Mouse (Mus musculus) cerebellum, postnatal 10 days (tissue): ENCODE data around the gene Prep.
"Not testable (repeated sequence)": the region's sequence is repeated elsewhere in the genome, so short reads cannot be mapped to it uniquely, and the experiment has no call there.

ENCODE experiments used
- DNase-seq, 2 experiments: peaks; one replicate each; pipeline ENCODE4 v3.0.0; 2021; ENCODE audit warnings: mixed read lengths in 2 of 2

Prep gene

DNA sequence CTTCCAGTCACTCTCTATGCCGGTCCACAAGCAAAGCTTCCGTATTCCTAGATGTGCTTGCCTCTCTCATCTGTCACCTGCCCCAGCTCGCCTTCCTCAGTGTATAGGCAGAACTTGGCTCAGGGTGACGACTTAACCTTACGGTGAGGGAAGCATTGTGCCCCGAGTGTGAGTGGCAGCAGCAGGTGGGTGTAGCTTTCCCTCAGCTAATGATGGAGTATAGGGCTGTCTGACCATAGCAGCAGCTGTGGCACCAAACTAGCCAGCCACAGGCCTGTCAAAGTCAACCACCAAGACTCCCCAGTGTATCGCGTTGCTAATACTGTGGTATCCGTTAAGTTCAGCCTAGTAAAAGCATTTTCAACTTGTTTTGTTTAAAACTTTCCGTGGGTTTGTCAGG lies 9.6 kb downstream of the Prep start:
- DNase-seq, result no peak

DNA sequence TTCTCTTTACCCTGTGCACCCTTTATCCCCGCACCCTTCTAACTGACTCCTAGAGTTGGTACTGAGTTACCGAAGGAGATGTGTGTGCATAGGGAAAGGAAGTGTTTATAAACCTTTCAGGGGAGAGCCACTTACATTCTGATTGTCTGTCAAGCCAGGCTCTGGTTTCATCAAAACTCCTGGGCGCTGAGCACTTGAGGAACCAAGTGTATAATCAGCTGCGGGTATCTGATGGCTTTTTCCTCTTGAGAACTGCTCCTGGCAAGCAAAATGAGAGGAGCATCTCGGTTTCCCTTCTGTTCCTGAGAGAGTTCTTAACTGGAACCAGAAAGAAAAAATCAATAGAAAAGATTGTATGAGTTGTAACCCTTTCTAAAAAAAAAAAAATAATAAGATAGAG lies 10.3 kb downstream of the Prep start:
- no peak for DNase-seq

DNA sequence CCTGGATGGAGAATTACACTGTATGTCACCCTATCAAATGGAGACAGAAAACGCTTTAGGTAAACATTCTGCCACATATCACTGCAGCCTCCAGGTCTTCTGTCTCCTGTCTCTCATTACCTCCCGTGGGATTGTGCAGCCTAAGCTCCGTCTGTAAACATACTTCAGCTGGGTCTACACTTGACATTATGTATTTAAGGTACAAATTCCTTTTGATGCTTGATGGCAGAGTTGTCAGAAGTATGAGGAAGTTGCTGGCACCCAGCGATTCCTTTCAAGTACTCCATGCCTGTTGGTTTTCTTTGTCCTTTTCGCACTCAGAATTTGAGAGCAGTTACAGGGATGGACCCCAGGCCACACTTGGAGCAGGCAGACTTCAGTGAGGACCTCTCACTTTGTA lies 12.8 kb downstream of the Prep start:
- DNase-seq, result no peak

DNA sequence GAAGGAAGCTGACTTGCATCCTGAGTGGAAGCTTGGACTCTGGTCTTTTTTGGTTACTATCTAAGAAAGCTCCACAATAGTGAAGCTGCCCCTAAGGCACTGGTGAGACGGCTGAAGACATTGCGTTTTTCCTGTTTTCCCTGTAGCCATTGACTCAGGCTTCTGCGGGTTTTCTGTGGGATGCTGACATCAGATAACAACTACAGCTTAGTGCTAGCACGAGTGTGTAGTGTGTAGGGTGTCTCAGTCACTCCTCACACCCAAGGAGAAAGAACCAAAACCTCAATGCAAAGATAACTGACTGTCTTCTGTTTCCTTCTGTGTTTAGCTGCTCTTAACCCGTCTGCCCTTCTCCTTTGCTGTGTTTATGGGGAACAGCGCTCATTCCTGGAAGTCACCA lies 13.5 kb downstream of the Prep start:
- DNase-seq, result no peak

DNA sequence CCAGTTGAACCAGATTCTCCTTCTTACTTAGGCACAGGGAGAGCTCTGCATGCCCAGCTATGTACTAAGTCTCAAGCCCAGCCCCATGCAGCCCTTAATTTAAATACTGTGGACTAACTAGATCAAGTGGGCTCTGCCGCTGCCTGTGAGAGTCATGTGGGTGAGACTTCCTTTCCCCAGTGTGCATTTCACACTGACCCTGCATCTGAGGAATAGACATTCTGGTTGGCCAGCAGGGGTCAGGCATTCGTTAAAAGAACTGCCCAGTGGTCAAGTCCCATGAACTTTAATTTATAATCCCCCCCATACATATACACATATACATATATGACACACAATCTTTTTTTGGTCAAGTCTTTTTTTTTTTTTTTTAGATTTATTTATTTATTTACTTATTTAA lies 15.7 kb downstream of the Prep start:
- DNase-seq, result peak in 1 of 2 experiments; percentile 25

DNA sequence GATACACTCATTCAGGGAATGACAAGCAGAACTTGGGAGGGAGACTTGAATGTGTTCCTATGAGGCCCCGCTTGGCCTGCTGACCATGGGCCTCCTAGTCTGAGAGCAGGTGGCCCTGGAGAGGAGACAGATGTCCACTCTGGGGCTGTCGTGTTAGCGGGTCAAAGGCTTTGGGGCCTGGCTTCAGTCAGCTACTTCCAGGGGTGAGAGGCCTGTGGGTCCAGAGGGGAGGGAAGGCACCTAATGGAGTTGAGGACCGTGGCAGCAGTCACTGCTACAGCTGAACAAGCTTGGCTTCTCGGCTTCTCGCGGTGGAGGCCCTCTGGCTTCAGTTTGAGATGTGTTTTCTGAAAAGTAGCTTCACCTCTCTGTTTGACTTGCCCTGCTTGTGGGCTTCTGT lies 17.0 kb downstream of the Prep start:
- not testable (repeated sequence) for DNase-seq

DNA sequence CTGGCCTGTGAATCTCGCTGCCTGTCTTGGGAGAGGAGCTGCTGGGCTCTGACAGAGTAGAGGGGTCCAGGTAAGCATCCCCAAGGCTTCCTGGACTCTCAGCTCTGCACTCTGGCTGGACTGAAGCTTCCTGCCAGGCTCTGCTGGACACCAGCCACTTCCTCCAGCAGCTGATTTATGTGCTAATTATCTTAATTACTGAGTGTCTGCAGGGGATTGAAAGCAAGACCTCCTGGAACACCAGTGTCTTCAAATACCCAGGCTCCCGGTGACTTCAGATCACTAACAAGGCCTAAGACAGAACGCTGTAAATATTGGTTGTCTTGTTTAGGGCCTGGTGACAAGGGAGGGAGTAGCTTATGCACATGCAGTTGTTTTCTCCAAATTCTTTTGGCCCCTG lies 17.5 kb downstream of the Prep start:
- peak in 1 of 2 experiments; percentile 18 for DNase-seq

DNA sequence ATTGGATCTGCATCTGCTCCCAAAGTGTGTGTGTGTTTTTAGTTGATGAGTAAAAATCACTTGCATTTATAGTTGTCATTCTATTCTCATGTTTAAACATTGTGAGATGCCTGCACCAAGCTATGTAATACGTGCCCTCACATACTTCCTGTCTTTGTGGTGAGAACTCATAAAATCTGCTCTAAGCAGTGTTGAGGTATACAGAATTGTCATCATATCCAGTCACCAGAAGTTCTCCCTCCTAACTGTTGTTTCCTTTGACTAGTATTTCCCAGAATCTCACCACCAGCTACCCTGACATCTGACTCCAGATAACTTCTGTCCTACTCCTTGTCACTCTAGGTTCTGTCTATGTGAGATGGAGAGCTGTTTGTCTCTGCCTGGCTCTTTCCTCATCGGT lies 18.3 kb downstream of the Prep start:
- DNase-seq, result no peak

DNA sequence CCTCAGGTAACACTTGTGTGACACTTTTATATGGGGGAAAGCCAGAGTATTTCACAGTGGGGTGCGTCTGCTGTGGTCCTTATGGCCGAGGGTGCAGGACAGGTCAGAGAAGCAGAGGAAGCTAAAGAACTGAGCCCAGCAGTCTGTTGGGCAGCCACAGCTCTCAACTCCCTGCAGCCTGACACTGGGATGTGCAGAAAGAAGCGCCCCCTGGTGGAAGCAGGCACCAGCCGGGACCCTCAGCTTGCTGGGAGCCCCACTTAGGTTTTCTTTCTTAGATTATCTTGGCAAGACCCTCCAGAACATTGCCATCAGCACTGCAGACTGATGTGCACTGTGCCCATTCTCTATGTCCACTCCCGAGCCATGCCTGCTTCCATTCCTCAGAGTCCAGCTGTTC lies 19.6 kb downstream of the Prep start:
- DNase-seq, result peak; percentile 62 to 67

DNA sequence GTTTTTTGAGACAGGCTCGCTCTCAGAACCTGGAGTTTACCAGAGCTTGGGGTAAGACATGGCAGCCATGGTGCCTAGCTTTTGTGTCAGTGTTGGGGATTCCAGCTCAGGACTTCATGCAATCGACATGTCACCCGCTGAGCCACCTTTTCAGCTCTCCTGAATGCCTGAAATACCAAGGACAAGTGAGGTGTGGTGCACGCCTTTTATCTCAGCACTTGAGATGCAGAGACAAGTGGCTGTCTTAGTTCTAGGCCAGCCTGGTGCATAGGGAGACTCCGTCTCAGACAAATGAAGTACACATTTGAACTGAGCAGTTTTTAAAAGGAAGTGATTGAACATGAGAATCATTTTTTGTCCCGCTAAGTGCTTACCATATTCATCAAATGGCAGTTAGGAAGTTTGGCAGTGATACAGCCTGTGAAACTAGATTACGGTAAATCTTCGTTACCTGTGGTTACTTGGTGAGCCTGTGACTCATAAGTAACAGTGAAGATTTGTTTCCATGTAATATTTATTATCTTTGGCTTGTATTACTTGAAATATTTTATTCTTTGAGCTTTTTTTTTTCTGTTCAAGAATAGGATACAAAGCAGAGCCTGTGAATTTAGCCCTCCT lies 24.6 kb downstream of the Prep start:
- DNase-seq, result no peak

DNA sequence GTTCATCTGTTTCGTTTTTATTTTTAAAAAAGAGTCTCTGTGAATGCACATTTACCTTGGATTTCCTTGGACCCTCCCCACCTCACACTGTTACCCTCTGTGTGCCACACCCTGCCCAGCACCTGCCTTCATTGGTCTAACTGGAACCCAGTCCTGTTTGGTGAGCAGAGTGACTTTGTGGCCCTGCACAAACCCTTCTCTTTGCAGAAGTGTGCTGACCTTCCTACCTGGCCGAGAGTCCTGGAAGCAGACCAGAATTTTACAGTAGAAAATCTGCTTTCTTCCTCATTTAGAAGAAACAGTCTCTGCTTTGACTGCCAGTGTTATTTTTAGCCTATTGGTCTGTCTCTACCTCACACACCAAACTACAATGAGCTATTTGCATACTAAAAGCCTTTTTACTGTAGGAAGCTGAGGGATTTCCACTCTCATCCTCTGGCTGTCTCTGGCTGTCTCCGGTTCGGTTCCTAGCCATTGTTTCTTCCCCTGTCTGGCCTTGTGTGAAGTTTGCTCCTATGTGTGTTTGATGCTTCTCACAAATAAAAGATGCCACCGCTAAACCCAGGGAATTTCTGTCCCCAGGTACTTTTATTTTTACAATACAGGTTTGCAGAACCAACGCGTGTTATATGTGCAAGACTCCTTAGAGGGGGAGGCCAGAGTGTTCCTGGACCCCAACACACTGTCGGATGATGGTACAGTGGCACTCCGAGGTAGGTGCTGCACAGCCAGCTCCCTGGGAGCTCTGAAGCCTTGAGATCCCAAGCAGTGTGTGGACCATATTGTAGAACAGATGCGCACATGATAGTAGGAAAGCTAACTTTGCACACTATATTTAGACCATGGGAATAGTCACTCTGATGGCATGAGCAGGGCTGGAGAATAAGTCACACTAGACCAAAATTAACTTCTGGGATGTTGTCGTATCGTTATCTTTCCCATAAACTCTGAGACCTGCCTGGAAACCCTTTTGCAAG lies 25.4 kb downstream of the Prep start:
- DNase-seq, result no peak

DNA sequence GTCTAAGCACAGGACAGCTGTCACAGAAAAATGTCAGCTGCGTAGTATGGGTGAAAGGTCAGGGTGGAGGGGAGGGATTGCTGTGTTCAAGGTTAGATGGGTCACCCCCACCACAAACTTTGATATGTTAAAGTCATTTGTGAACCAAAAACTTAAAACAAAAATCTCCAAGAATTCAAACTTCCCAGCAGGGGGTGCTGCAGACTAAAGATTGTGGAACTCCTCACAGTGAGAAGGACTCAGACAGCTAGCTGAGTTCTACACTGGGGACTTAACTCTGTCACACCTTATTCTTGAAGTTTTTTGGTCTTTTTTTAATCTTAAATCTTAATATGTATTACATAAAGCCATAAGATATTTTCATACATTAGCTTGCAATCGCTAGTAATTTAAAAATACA lies 31.7 kb downstream of the Prep start:
- peak; percentile 48 to 51 for DNase-seq

DNA sequence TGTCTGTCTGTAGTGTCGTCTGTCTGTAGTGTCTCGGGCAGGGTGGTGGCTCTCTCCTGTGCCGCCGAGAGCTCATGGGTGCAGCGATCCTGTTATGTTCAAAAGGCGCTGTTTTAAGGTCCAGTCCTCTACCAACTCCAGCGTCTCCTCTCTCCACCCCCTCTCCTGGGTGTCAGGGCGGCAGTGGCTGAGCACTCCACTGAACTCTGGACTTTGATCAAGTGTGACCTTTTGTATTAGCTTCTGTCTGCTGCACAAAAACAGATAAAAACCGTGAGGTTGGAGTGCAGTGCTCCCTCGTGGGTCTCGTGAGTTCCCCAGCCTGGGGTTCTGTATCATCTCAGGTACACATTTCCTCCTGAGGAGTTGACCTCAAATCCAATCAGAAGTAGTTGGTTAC lies 33.5 kb downstream of the Prep start:
- no peak for DNase-seq

DNA sequence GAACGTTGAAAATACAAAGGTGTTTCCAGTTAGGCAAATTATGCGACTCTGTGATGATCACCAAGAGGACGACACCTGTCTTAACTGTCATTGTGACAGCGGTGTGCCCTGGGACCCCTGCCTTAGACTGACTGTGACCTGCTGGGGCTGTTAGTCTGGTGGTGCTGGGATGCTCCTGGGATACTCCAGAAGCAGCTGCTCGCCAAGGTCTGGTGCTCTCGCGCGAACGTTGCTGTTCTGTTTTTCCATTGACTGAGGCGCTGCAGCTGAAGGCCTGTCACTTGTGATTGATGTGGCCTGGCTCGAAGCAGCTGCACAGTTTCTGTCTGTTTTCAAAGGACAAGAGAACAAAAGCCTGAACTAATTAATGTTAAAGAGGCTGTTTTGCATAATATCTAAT lies 36.2 kb downstream of the Prep start:
- peak in 1 of 2 experiments; percentile 12 for DNase-seq

DNA sequence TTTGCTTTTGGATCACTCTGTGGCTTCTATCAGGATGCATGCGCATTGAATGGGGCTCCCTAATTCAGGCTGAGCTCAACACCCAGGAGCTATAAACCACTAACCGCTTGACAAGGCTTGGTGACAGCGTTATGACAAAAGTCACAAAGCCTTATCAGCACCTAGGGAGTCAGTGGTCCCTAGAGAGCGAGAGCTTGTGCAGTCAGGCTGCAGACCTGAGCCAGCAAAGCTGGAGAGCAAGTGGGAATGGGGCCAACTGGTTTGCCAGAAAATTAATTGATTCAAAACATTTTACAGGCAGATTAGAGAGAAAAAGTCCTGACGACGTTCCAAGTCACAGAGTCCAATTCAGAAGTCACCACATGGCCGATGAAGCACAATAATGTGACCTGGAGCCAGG lies 37.1 kb downstream of the Prep start:
- peak; percentile 89 to 90 for DNase-seq

DNA sequence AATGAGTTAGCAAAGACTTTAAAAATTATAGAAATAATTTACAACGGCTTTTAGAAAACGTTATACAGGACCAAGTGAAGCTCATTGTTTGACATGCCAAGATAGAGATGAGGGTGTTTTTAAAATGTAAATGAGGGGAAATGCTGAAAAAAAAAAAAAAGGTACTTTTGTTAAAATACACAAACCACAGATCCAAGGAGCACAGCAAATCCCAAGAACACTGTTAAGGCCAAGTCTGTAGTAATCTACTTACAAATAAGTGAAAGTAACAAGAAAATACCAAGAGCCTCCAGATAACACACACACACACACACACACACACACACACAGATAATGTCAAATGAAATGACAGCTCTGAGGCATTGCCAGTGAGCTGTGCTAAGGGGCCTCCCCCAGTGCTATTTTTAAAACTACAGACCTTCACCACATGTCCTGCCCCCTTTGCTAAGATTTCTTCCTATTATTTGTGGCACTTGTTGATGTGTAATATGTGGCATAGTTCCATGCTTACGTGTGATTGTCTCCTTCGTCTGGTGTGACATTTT lies 37.6 kb downstream of the Prep start:
- peak; percentile 21 to 25 for DNase-seq

DNA sequence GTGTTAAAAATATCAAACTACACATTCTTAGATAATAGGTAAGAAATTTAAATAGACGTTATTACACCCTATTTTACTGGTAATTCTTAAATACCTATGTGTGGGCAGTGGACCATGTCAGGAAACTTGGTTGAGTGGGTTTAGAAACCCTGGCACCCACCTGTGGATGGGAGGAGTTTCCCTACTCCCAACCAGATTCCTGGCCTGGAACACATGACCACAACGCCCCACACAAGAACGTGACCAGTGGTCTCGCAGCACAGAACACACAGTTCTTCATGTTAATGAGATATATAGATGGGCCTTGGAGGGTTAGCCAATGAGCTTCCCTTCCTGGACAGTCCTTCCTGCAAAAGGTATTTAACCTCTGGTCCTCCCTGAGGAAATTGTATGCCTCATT lies 39.5 kb downstream of the Prep start:
- DNase-seq, result no peak

DNA sequence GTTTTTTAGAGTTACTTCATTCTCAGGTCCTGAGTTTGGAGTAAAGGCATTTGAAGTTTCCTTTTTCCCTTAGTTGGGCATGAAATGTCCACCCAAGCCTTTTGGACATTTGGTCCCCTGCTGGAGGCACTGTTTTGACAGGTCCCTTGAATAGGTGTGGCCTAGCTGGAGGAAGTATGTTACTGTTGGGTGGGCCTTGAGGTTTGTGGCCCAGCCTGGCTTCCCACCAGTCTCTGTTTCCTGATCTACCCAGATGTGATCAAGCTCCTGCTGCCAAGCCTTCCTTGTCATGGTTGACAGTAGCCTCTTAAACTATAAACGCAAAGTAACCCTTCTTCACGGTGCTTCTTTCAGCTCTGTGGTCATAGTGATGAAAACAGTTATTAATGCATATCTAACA lies 40.3 kb downstream of the Prep start:
- DNase-seq, result no peak

DNA sequence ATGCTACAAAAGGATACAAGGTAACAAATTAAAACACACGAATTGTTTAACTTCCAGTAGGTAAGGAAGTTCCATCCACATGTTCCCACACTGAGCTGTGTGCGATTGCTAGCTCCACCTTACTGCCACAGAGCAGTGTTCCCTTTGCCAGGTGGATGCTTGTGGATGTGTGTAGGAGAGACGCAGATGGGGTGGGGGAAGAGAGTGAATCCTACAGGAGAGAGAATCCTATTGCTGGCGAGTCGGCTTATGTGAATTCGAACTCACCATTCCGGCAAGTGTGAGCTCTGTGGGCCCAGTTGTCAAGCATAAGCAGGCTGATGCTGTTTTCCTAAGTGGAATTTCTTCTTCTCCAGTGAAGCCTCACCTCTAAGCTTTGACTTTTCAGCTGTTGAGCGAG lies 42.0 kb downstream of the Prep start:
- DNase-seq, result no peak

DNA sequence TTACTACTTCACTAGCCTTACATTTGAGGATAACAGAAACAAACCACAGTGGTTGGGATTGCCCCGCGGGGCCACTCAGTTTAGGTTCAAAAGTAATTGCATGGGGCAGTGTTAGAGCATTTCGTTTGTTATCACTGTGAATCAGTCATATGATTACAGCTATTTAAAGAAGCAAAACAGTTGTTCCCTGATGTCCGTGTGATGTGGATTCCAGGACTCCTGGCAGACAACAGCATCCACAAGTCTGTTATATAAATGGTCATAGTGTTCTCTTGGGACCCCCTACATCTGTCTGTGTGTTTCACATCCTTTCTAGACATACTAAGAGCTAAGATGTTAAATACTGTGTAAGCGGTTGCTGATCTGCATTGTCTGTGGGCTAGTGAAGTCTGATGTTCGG lies 43.0 kb downstream of the Prep start:
- no peak for DNase-seq

DNA sequence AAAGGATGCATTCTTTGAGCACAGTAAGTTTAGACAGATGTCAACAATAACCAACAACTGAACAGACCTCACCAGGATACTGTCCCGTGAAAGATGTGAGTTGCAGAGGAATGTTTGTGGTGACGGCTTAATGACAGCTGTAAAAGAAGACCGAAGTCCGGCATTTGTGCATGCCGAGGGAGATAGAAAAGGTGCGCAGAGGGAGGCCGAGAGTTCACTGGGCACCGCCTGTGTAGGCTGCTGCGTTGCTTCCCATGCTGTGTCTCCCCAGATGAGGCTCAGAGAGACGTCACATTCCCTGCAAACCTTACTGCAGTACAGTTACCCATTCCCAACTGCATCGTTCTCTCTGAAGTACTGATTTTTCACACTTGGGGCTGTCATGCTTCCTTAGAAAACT lies 45.9 kb downstream of the Prep start:
- DNase-seq, result no peak

DNA sequence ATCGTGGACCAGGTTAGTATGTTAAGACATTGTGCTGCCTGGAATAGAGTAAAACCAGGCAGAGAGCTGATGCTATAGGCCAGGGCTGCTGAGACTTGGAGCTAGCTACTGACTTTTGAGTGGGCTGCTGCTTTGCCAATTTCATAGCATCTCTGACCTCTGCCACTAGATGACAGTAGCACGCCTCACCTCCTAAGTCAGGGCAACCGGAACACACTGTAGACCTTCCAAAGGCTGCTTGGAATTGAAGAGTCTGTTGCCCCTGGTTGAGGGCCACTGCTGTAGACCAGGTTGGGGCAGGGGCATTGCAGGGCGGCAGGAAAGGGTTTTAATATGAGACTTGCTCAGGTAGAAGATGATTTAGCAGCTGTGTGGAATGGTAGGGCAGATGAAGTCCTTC lies 47.5 kb downstream of the Prep start:
- peak; percentile 48 to 55 for DNase-seq

DNA sequence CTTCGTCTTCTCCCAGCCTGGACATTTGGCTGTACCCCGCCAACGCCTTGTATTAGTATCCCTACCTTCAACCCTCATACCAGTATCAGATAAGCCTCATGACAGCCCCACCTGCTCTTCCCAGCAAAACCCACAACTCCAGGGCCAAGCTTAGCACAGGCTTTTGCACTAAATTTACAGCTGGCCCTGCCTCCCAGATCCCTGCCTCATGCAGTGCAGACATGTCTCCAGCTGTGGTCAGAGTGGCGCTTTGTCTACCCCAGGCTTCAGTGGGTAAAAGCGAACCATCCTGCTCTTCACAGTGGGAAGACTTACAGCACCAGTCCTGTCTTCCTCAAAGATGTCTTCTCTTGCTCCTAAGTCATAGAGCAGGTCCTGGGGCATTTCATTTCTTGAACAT lies 49.8 kb downstream of the Prep start:
- no peak for DNase-seq

DNA sequence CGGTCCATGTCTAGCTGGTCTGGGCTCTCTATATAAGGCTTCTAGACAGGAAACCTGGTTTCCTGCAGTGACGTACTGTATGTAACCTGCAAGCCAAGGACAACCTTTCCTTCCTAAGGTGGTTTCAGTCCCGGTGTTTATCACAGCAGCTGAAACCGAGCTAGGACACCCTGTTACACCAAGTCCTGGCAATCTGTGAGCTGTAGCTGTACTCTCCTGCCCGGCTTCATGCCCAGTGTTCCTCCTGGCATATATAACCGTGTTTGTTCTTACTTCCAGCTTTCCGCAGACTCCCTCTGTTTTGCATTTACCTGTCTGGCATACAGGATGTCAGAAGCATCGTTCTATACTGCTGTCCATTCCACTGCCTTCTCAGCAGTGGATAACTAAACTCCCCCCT lies 51.4 kb downstream of the Prep start:
- DNase-seq, result no peak
